Mouse (Mus musculus): ENCODE results near the gene Anks1b. TPM values are rescaled to one million over a fixed set of nuclear protein-coding genes. Genes with fewer than 3 reads are reported as not detected.
A peak's percentile ranks its signal among the peaks of the same experiment; 100 is the strongest.

Anks1b gene
- total RNA-seq, 2 experiments from 2014 or later = 480 to 546 TPM

- DNase-seq (ENCODE audit: extremely low spot score in 1 of 2, low spot score in 1 of 2) = no peak
Measured at GRCm38 (mm10) chr10:90512801-90513200, 639.5 kb downstream of the Anks1b start.

DNA sequence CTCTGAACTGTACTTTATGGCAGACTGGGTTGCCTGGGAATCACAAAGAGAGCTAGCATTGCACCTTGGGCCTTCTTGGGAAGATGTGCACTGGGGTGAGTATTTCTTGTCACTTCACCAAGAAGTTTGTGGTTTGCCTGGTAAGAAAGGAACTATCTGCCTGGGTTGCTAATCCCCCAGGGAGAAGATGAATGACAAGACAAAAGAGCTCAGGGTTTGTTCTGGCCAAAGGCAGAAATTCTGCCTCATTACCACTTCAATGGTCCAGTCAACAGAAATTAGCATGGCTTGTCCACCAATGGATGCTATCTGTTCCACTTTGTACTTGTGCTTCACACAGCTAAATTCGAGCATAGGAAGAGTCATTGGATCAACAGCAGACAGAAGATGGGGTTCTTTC lies 658.5 kb downstream of the Anks1b start:
- no peak for DNase-seq (ENCODE audit: extremely low spot score in 1 of 2, low spot score in 1 of 2)

DNA sequence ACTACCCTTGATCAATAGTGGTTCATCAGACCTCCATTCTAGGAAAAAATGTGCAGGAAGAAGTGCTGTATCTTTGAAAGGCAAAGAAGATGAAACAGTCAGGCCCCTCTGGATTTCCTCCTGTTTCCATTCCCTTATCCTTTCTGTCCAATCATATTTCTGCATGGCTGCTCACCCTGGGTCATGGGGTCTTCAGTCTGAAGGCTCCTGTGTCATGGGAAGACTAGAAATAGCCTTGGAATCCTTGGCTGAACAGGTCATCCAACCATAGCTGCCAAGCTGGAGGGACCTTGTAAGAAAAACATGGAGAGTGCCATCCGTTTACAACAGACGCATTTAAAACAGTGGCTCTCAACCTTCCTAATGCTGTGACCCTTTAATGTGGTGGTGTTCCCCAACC lies 662.1 kb downstream of the Anks1b start:
- no peak for DNase-seq (ENCODE audit: extremely low spot score in 1 of 2, low spot score in 1 of 2)

- DNase-seq (ENCODE audit: extremely low spot score in 1 of 2, low spot score in 1 of 2) = no peak
Measured at GRCm38 (mm10) chr10:90546635-90547034, 673.3 kb downstream of the Anks1b start.

DNA sequence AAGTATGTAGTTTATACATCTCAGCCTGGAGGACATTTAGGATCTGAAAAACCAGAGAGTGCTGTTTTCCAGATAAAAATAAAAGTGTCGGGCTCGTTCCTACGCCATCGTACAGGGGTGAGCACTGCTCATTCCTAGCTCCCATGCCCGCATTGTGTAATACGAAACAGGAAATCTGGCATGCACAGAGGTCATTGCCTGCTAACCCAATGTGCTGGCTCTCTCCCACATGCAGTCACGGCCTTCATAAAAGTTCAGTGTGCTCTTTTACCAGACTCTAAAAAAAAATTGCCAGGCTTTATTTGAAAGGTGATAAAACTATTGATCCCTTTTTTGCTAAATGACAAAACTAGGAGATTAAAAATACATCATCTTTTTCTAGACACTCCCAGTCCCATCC lies 689.6 kb downstream of the Anks1b start:
- DNase-seq (ENCODE audit: extremely low spot score in 1 of 2, low spot score in 1 of 2) = no peak

DNA sequence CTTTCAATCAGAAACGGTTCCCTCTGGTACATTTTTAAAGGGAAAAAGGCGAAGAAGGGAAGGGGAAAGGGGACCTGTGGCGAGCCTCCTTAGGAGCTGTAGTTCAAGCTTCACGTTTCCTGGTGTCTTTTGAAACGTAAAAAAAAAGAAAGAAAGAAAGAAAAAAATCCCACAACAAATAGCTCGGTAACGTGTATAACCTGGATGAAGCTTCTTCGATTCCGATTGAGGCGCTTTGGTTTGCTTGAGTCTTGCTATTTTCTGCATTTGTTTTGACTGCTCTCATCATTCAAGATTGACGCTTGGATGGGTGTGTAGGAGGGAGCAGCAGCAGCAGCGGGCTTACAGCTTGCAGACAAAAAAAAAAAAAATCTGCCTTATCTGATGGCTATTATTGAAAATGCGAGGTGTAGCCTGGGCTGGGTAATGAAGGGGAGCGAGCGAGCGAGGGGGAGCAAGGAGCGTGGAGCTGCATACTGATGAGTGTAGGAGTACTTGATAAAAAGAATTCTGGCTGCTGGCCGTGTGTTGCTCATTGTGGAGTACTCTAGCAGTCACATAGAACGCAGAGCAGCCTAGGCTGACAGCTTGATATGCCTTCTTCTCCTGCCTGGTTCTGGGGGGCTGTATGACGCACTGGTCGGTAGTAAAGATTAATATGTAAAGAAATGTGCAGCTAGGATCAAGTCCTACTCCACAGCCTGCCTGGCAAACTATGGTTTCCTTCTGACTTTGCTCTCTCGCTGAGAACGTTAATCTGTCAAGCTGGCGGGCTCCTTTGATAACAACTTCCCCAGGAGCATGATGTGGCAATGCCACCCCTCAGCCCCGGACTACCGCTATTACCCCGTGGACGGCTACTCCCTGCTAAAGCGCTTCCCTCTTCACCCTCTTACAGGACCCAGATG lies 703.1 kb downstream of the Anks1b start:
- DNase-seq (ENCODE audit: extremely low spot score in 1 of 2, low spot score in 1 of 2) = peak; percentile 53 to 59

DNA sequence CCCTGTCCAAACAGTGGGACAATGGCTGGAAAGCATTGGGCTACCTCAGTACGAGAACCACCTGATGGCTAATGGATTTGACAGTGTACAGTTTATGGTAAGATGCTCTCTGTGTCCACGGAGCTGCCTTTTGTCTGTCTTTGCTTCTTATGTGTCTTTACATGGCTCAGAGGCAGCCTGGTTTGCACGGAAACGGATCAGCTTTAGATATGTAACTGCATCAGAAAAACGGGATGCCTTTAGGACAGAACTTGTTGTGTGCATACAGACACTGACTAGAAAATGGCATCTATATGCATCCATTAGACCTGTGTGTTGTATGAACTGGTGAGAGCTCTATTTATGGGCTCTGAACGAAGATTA lies 703.8 kb downstream of the Anks1b start:
- DNase-seq (ENCODE audit: extremely low spot score in 1 of 2, low spot score in 1 of 2) = no peak

DNA sequence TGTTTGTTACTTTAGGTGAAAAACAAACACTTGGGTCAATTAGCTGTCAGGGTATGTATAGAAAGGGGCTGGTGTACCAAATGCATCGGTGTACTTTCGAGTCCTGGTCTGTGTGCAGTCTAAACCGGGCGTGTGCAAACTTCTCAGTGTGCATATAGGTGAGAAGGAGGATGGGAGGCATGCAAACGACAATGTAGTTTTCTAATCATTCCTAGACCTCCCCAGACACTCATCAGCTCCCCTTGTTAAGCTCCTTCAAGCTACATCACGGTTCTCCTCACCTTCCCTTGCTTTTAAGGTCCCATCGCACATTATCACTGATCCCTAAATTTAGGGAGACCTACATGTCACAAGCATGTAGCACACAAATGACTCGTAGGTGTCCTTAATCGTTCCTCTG lies 704.5 kb downstream of the Anks1b start:
- DNase-seq (ENCODE audit: extremely low spot score in 1 of 2, low spot score in 1 of 2) = no peak

- no peak for DNase-seq (ENCODE audit: extremely low spot score in 1 of 2, low spot score in 1 of 2)
Measured at GRCm38 (mm10) chr10:90579970-90580369, 706.7 kb downstream of the Anks1b start.

- no peak for DNase-seq (ENCODE audit: extremely low spot score in 1 of 2, low spot score in 1 of 2)
Measured at GRCm38 (mm10) chr10:90584052-90584451, 710.7 kb downstream of the Anks1b start.

GRCm38 (mm10) chr10:90596142-90596541 lies 722.8 kb downstream of the Anks1b start:
- no peak for DNase-seq (ENCODE audit: extremely low spot score in 1 of 2, low spot score in 1 of 2)

DNA sequence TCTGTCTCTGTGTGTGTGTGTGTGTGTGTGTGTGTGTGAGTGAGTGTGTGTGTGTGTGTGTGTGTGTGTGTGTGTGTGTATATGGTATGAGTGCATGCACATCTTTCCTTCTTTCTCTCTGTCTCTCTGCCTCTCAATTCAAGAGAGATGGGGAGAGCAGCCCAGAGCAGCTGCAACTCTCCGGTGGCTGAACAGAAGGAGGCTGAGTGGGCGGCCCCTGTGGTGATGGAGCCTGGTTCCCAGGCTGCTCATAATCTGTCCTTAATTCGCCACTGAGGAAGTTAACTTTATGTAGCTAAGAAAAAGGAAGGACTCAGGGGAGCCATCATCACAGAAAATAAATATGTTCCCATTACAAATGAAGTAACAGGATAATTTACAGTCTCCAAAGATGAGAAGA lies 723.3 kb downstream of the Anks1b start:
- peak; percentile 32 to 60 for DNase-seq (ENCODE audit: extremely low spot score in 1 of 2, low spot score in 1 of 2)

GRCm38 (mm10) chr10:90599149-90599548 lies 725.8 kb downstream of the Anks1b start:
- no peak for DNase-seq (ENCODE audit: extremely low spot score in 1 of 2, low spot score in 1 of 2)

GRCm38 (mm10) chr10:90599726-90600531 lies 726.6 kb downstream of the Anks1b start:
- DNase-seq (ENCODE audit: extremely low spot score in 1 of 2, low spot score in 1 of 2) = peak in 1 of 2 experiments; percentile 26

- DNase-seq (ENCODE audit: extremely low spot score in 1 of 2, low spot score in 1 of 2) = peak in 1 of 2 experiments; percentile 5
Measured at GRCm38 (mm10) chr10:90607586-90607985, 734.3 kb downstream of the Anks1b start.

DNA sequence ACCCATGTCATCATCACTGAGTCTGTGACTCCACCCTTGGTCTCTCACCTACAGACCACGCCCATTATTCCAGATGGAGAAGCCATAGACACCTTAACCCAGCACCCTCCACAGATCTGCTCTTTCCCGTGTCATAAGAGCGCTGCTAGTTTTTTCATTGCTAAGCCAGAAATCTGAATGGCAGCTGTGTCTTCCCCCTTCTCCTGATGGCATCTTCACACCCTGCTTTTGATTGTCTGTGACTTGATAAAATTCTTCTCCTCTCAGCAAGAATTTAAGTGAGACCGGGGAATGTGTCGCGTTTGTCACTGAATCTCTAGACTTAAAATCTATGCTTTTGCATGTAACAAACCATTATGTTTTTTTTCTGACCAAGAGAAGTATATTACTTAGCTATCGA lies 736.1 kb downstream of the Anks1b start:
- DNase-seq (ENCODE audit: extremely low spot score in 1 of 2, low spot score in 1 of 2) = peak in 1 of 2 experiments; percentile 14

DNA sequence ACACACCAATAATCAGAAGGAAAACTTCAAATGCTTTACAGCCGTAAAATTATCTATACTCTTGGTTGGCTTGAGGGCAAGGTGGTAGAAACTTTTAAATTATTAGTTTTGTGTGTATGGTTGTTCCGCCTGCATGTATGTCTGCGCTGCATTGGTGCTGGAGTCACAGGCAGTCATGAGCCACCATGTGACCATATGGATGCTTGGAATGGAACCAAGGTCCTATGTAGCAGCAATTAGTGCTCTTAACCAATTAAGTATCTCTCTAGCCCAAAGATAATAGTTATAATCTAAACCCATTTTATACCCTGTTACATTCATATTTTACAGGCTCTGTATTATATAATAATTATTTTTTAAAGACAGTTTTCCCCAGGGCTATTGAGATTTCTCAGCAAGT lies 739.7 kb downstream of the Anks1b start:
- no peak for DNase-seq (ENCODE audit: extremely low spot score in 1 of 2, low spot score in 1 of 2)

- DNase-seq (ENCODE audit: extremely low spot score in 1 of 2, low spot score in 1 of 2) = no peak
Measured at GRCm38 (mm10) chr10:90615196-90615595, 741.9 kb downstream of the Anks1b start.

DNA sequence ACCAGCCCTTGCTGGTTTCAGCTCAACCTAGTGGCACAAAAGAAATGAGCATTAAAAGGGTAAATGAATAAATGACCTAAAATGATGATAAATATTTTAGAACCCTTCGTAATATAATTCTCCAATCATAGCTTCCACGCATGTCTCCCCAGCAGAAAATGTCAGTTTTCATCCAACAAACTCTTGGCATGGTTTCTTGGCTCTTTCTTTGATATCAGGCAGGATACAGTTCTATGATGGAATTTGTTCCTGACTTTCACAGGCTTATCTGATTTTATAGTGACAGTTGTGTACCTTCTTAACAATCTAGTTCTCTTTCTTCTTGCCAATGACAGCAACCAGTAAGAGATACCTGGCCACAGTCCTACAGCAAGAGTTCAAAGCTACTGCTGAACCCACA lies 743.3 kb downstream of the Anks1b start:
- DNase-seq (ENCODE audit: extremely low spot score in 1 of 2, low spot score in 1 of 2) = no peak

GRCm38 (mm10) chr10:90617664-90618296 lies 744.5 kb downstream of the Anks1b start:
- no peak for DNase-seq (ENCODE audit: extremely low spot score in 1 of 2, low spot score in 1 of 2)

DNA sequence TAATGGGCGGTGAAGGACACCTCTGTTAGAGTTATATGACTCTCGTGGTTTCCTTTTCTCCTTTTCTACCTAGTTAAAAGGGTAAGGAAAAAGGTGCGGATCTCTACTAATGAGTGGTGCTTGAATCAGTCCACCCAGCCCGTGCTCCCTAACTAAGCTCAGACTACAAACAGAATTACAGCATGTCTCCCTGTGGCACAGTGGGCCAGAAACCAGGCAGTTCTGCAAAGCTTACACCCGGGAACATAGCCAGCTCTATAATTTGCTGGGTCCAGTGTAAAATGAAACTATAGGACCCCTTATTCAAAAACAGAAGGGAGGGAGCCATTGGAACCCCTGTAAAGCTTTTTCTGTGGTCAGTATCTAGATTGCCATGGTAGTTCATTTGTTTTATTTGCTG lies 754.2 kb downstream of the Anks1b start:
- no peak for DNase-seq (ENCODE audit: extremely low spot score in 1 of 2, low spot score in 1 of 2)

All from layer of hippocampus, postnatal 25 days (tissue).